Mouse (Mus musculus) right cerebral cortex, adult 18-20 months (tissue): Measurements from ENCODE around the gene Zfp706.

ENCODE experiments used
- DNase-seq: peaks from one replicate; pipeline ENCODE4 v3.0.0; 2022; ENCODE audit warnings: mixed read lengths

Zfp706 gene

GRCm38 (mm10) chr15:36975690-36976089 lies 31.9 kb downstream of the Zfp706 start:
- DNase-seq = no peak

GRCm38 (mm10) chr15:36975256-36975620 lies 32.3 kb downstream of the Zfp706 start:
- DNase-seq = no peak

GRCm38 (mm10) chr15:36974614-36975255 lies 32.8 kb downstream of the Zfp706 start:
- DNase-seq = no peak

GRCm38 (mm10) chr15:36973714-36974113 lies 33.9 kb downstream of the Zfp706 start:
- DNase-seq = no peak

GRCm38 (mm10) chr15:36973290-36973689 lies 34.3 kb downstream of the Zfp706 start:
- no peak for DNase-seq

GRCm38 (mm10) chr15:36969794-36970193 lies 37.8 kb downstream of the Zfp706 start:
- DNase-seq = no peak

- no peak for DNase-seq
Measured at GRCm38 (mm10) chr15:36968295-36968694, 39.3 kb downstream of the Zfp706 start.

GRCm38 (mm10) chr15:36967381-36968211 lies 40.0 kb downstream of the Zfp706 start:
- peak; percentile 94 for DNase-seq

- DNase-seq = peak; percentile 59
Measured at GRCm38 (mm10) chr15:36966940-36967339, 40.6 kb downstream of the Zfp706 start.

GRCm38 (mm10) chr15:36966466-36966865 lies 41.1 kb downstream of the Zfp706 start:
- DNase-seq = peak; percentile 59

- no peak for DNase-seq
Measured at GRCm38 (mm10) chr15:36965743-36966142, 41.8 kb downstream of the Zfp706 start.

GRCm38 (mm10) chr15:36962931-36963330 lies 44.6 kb downstream of the Zfp706 start:
- DNase-seq = no peak

- no peak for DNase-seq
Measured at GRCm38 (mm10) chr15:36960876-36961237, 46.7 kb downstream of the Zfp706 start.

GRCm38 (mm10) chr15:36960010-36960875 lies 47.3 kb downstream of the Zfp706 start:
- peak; percentile 91 for DNase-seq

- DNase-seq = no peak
Measured at GRCm38 (mm10) chr15:36956221-36956620, 51.4 kb downstream of the Zfp706 start.

- DNase-seq = no peak
Measured at GRCm38 (mm10) chr15:36950258-36950657, 57.3 kb downstream of the Zfp706 start.

- DNase-seq = no peak
Measured at GRCm38 (mm10) chr15:36948866-36949546, 58.6 kb downstream of the Zfp706 start.
